Mouse (Mus musculus): ENCODE data around the gene D11Wsu47e.

Gene D11Wsu47e

DNA sequence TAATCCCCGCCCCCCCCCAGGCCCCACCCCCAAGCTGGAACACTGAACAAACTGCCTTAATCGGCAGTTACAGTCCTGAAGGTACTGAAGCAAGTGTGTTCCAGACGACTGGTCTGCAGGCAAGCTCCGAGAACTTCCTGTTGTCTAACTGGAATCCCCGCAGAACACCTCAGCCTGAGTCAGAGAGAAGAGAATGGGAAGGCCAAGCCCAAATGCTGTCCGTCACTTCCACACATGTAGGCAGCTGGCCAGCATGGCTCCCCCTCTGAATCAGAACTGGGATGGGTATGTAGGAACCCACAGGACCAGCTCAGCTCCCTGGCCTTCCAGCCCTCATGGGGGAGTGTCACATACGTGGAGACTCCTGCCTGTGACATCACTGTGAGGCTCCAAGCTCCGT lies 45.7 kb downstream of the D11Wsu47e start:
- in situ Hi-C loops (cut with MboI; ENCODE audit: low sequenced_read_pairs): no loop called here

DNA sequence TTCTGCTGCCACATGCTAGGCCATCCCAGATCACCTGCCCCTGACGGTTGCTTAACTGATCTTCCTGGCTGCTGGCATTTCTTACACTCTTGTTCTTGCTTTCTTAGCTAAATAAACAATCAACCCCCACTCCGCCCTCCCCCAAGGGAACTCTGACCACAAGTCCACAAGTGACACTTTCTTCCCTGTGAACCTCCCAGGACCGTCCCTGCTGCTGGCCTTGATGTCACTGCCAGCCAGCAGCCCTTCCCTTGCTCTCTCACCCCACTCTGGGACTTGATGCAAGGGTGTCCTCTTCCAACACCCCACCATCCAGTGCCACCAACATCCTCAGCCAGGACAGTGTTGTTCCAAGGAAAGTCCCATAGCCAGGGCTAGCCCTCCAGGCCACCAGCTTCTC lies 46.7 kb downstream of the D11Wsu47e start:
- in situ Hi-C loops (cut with MboI; ENCODE audit: low sequenced_read_pairs): no loop called here

DNA sequence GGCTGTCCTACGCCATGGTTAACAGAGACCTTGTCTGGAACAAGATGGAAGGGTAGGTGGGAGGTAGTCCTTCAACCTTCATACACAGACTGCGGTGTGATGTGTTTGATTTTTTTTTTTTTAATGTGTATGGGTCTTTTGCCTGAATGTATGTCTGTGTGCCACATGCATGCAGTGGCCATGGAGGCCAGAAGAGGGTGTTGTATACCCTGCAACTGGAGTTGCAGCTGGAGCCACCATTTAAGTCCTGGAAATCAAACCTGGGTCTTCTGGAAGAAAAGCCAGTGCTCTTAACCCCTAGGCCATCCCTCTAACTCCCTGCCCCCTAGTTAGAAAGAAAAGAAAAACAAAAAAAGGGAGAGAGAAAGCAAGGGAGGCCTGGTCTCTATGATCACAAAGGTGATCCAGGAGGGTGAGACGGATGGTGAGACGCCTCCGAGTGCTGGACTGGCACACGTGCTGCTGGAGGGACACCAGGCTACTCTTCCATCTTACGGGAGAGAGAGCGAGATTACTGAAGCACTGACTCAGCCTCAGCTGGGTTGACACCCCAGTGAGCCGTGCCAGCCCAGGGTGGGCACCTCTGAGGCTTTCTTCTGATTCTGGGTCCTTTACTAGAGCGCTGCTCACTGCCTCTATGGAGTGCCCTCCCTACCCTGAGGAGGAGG lies 47.9 kb downstream of the D11Wsu47e start:
- in situ Hi-C loops (cut with MboI; ENCODE audit: low sequenced_read_pairs): no loop called here

DNA sequence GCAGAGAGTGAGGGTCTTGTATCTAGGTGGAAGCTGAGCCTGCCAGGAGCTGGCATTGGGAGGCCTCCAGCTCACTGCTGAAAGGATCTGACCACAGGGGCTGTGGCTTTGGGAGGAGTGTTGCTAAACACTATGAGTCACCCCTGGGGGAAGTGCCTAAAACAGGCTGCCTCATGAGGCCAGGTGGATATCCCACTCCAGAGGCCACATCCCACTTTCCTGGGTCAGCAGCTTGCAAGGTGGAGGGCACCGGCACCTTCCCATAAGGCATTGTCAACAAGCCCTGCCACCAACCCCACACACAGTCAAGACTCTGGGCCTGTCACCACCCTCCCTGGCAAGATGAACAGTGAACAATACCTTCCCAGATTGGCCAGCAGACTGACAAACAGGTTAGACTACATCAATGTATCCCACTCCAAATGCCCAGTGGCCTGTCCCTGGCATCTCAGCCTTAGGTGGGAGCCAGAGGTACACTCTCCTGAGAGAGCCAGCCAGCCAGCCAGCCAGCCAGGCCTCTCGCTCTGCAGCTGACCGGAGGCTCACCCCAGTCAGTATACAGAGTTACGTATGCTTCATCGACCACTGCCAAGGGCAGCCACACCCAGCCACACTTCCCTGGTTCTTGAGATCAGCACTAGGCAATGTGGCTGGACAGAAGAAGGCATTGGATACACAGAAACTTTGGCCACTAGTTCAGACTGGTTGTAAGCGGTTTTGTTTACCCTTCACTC lies 49.6 kb downstream of the D11Wsu47e start:
- in situ Hi-C loops (cut with MboI; ENCODE audit: low sequenced_read_pairs): no loop called here

DNA sequence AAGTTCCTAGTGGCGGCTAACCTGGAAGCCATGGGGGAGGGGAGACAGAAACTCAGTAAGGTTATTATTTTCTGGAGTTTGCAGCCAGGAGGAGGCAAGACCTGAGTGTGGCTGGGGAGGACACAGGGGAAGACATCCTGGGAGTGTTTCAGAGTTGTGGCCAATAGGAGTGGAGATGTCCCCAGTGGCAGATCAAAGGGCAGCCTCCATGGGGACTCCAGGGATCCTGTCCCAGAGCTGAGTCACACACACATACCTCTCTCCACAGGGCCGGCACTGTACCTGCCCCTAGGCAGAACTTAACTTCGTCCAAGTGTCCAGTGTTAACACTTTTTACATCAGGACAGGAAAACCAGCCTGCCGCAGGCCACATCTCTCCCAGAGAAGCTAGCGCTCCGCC lies 50.9 kb downstream of the D11Wsu47e start:
- in situ Hi-C loops (cut with MboI; ENCODE audit: low sequenced_read_pairs): no loop called here

DNA sequence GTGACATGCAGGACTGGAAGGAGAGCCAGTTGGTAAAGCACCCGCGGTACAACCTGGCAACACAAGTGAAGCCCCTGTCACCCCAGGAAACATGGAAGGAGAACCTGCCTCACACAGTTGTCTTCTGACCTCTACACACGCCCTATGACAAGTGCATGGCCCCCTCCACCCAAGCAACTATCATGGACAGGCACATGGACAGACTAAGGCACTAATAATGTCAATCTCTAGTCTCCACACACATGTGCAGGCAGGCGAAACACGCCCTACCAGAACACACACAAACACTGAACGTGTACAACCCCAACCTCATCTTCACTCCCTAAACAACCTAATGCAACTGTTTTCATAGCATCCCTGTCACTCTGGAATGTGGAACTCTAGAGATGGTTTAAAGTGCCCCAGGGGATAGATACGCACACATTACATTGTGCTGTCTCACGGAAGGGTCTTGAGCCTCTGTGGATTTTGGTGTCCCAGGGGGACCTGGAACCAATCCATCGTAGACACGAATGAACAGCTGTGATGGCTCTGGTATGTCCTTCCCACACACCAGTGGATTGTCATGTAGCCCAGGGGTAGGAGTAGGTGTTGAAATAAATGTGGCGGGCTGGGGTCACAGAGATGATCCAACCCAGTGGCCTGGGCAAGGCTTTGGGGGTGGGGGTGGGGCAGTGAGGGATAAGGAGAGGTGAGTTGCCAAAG lies 52.8 kb downstream of the D11Wsu47e start:
- in situ Hi-C loops (cut with MboI; ENCODE audit: low sequenced_read_pairs): no loop called here

DNA sequence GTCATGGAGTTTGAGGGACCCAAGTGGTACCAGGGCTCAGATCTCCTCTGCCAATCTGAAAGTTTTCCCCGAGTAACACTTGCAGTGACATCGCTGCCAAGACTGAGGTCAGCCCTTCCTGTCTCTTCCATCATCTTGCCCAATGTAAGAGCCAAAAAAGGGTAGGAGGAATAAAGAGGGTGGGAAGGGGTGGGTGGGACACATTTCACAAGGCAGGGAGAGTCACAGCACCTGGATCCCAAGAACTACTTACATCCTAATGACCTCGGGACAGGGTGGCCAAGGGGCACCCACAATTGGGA lies 53.3 kb downstream of the D11Wsu47e start:
- in situ Hi-C loops (cut with MboI; ENCODE audit: low sequenced_read_pairs): no loop called here

DNA sequence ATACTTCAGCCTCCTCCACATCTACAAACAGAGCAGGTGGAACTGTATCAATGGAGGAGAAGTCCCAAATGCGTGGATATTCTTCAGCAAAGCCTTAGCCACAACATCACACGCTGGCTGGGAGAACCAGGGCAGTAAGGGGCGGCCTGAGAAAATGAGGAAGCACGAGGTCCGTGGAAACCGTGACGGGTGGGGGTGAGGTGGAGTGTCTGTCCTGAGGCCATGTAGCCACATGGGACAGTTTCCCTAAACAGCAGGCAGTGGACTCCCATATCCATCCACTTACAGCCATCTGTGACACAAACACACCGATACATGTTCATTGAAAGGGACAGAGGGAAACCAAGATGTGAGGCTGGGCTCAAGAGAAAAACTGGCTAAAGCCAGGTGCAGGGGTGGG lies 53.7 kb downstream of the D11Wsu47e start:
- in situ Hi-C loops (cut with MboI; ENCODE audit: low sequenced_read_pairs): no loop called here

DNA sequence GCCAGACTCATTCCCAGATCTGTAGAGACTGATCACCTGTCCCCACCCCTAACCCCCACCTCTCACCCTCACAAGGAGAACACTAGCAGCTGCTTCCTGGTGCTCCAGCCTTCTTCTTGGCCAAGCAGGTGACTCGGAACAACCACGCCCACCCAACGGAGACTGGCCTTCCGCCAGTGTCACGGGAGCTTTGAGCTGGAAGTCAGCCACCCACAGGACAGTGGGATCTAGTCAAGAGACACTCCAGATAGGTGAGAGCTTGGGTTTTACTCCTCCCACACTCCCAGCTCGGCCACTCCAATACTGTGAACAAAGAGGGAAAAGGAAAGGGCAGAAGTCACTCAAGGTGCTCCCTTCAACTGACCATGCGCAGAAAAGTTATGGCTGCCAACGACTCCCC lies 55.0 kb downstream of the D11Wsu47e start:
- in situ Hi-C loops (cut with MboI; ENCODE audit: low sequenced_read_pairs): no loop called here

DNA sequence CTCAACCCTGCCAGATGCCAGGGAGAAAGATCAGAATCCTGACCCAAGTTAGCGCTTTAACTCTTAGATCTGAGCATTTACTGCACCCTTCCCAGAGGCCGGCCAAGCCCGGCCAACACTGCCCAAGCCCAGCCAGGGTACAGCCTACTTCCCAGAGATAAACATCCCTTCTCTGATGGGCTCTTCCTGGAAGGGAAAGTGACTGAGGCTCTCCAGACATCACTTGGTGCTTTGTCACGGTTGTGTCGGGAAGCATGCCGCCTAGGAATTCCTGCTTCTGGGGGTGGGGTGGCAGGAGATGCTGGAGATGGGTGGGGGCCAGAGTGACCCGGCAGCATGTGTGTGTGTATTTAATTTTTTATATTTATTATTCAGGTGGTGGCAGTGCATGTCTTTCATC lies 55.9 kb downstream of the D11Wsu47e start:
- in situ Hi-C loops (cut with MboI; ENCODE audit: low sequenced_read_pairs): no loop called here

DNA sequence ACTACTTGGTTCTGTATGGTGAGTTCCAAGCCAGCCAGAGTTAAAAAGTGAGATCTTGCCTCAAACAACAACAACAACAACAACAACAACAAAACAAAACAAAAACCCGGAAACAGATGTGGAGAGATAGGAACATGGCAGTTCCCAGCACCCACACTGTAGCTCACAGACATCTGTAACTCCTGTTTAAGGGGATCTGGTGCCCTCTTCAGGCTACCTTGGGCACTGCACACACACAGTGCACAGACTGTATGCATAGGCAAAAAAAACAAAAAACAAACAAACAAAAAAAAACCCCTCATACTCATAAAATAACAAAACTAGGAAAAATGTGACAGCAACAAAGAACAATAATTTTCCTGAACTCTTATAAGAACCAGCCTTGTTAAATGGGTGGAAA lies 58.8 kb downstream of the D11Wsu47e start:
- in situ Hi-C loops (cut with MboI; ENCODE audit: low sequenced_read_pairs): no loop called here
